Mouse (Mus musculus) embryonic fibroblast, embryonic 13.5 days (primary cell): ENCODE measurements at regions not wholly inside any gene's neighbourhood (a gene's known extent, or its start where the extent isn't known, plus 50 kb on each side); places are given as distances from the start of the nearest gene placed in this dataset.

Experiments used
- CTCF ChIP-seq: IDR thresholded peaks from 2 replicates; pipeline ENCODE4 v1.5.1; 2011; ENCODE audit warnings: mild to moderate bottlenecking, control low read depth, low read length, moderate library complexity, borderline replicate concordance; ENCODE audit not compliant: insufficient read depth
- POLR2A ChIP-seq: IDR thresholded peaks from 2 replicates; pipeline ENCODE4 v1.6.1; 2011; ENCODE audit warnings: low read depth, mild to moderate bottlenecking, control low read depth, low read length, moderate library complexity

- TF ChIP-seq CTCF (no peak), POLR2A (no peak)
These were observed 429.6 kb downstream of the Gpam start for GRCm38 (mm10) chr19:54697411-54697810.
